Mouse (Mus musculus) kidney, adult 2 months (tissue): ENCODE results near the gene Tcl1b3.

Experiments used
- CTCF ChIP-seq: fragments of 200-500 bp; conservative IDR thresholded peaks from 2 replicates; pipeline ENCODE4 v1.5.1; 2011; ENCODE audit warnings: low read depth, mild to moderate bottlenecking, control low read depth, low read length, moderate library complexity, mixed read lengths; ENCODE audit not compliant: insufficient read depth, insufficient read length
- POLR2A ChIP-seq: fragments of 200-500 bp; IDR thresholded peaks from one replicate; pipeline ENCODE4 v1.6.1; 2011; ENCODE audit warnings: low read depth, low read length, control low read depth

DNA sequence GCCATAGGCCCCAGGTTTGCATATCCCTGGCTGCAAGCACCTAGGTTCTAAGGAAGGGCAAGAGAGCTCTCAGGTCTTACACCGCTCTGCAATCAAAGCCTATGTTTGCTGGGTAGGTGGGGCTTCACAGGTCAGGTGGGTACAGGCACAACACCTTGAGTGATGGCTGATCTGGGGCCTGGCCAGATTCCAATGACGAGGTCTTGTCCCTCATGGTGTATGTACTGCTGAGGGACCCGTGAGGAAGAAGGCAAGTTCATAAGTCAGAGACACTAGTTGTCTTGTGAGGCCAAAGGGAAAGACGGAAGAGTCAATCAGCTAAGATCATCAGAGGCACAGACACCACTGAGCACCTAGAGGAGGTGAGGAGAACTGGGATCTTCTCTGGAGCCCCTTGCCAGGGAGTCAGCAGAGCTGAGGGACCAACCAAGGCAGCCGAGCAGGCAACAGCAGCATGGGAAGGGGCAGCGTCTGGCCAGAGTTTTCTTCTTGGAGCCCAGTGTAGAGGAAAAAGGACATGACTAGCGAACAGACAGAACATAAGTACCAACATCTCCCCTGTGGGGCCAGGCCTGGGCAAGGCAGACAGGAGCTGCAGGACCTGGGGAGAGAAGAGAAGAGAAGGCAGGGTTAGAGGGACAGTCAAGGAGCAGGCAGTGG lies 26.4 kb downstream of the Tcl1b3 start:
- no peak for TF ChIP-seq CTCF
- TF ChIP-seq POLR2A: no peak
